Mouse (Mus musculus) ovary, adult 18-20 months (tissue): Measurements from ENCODE around the gene 1700069L16Rik.

Source experiments
- DNase-seq: peaks from one replicate; pipeline ENCODE4 v3.0.0; 2022; ENCODE audit warnings: low spot score, mixed read lengths

Gene 1700069L16Rik

DNA sequence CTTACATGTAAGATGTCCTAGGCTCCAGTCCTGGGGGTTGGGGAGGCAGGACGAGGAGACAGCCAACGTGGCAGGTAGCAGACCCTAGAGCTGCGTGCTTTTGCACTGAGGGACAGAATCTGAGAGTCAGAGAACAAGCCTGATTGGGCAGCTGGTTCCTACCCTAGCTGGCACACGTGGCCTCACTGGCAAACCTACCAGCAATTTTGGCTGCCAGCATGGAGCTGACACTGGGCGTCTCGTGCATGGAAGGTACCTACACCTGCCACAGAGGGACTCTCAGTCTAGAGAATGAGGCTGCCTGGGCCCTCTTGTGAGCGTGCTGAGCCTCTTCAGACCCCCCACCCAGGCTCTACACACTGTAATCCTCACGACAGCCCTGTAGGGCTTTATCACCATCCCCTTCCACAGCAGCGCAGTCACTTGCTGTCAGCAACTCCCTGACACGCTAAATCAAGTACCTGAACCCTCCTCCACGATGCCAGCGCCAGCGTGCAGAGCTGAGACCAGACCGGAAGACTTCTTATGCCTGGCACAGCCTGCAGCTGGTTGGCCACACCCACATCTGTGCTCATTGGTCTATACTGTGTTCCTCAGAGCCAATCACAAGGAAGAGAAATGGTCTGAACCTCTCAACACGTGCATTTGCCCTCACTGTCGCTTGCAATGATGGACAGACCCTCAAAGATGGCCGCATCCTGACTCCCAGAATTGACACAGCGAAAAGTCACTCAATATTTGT is 81.3 kb downstream of the 1700069L16Rik start:
- no peak for DNase-seq
